Mouse (Mus musculus) liver, postnatal 0 days (tissue): ENCODE results near the gene Olfr56.

Experiments used
- CTCF ChIP-seq: sonication (generic); IDR thresholded peaks from 2 replicates; pipeline ENCODE4 v1.5.1; 2016; ENCODE audit warnings: antibody characterized with exemption, low read depth
- EP300 ChIP-seq: IDR thresholded peaks from 2 replicates; pipeline ENCODE4 v1.6.1; 2016; ENCODE audit warnings: antibody characterized with exemption, low read depth, mild to moderate bottlenecking

GRCm38 (mm10) chr11:49154077-49154476 is 175.4 kb downstream of the Olfr56 start, which contains the start of gene Olfr1394:
- no peak for TF ChIP-seq CTCF
- no peak for TF ChIP-seq EP300
